Mouse (Mus musculus): Measurements from ENCODE around the gene Cyp2a22. TPM values are rescaled to one million over a fixed set of nuclear protein-coding genes. Genes with fewer than 3 reads are reported as not detected.
"Not testable (repeated sequence)": the region's sequence is repeated elsewhere in the genome, so short reads cannot be mapped to it uniquely, and the experiment has no call there.

Gene Cyp2a22
- polyA plus RNA-seq (2014; fragmentation: Nextera tagmentation; extraction: Ambion mirVana) = not detected in 2 replicates

DNA sequence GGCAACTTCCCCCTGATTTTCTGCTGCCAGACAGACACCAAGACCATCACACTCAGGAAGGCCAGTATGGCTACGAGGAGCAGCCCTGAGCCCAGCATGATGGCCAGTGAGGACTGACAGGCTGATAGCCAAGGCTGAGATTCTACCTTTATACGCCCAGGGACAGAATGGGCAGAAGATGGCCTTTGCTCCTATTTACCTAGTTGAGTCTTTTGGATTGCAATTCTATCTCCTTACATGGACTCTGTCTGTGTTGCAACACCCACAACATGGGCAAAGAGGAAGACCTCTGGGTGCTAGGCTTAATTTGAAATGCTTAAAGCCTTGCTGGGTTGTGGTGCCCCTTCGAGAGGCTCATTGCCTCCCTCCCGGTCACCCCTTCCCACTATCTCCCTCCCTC is at the start of gene Cyp2a22:
TSS of gene Cyp2a22 (minus strand) at position 123 of the 400 bp plus-strand sequence.
- ATAC-seq (ENCODE audit: insufficient read depth, low FRiP score, low TSS enrichment) = no peak
- no peaks in the 10 kb centered on the region for H3K27me3 ChIP-seq (ENCODE audit: control insufficient read depth, insufficient read depth, low read length)
- no peak within 1 kb of the TSS for H3K27ac ChIP-seq (ENCODE audit: low read depth, low read length)
- no peak within 1 kb of the TSS for H3K9ac ChIP-seq (ENCODE audit: low read length)
- H3K9me3 ChIP-seq (ENCODE audit: control insufficient read depth, low read length) = no peaks in the 10 kb centered on the region
- no peaks in the 10 kb centered on the region for H3K4me1 ChIP-seq (ENCODE audit: control insufficient read depth, insufficient read depth, low read length)
- H3K36me3 ChIP-seq (ENCODE audit: control insufficient read depth, insufficient read depth, low read length) = no peaks in the 10 kb centered on the region
- H3K4me3 ChIP-seq (ENCODE audit: low read depth, low read length) = no peak within 1 kb of the TSS
- WGBS = 87% methylated on average over 4 of the region's 4 CpGs
- DNase-seq (ENCODE audit: low spot score) = no peak
- no peak within 1 kb of the TSS for H3K4me2 ChIP-seq (ENCODE audit: low read depth)

DNA sequence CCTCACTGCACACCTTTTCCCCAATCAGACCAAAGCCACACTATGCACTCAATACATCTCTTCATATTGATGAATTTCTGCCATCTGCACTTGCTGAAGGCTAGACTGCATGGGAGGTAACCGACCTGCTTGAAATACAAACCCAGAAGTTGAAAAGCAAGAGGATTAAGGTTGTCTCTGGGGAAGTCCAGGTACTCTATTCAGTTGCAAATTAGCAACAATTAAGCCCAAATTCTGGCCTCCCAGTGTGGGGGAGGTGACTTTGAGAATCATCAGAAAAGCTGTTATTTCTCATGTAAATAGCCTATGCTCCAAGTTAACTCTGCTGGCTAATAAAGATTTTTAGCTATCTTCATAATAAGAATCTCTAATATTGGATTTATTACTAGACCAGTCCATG is 44.0 kb upstream of the Cyp2a22 start:
- not testable (repeated sequence) for H3K4me3 ChIP-seq (ENCODE audit: low read depth, low read length); H3K4me2 ChIP-seq (ENCODE audit: low read depth); DNase-seq (ENCODE audit: low spot score); H3K36me3 ChIP-seq (ENCODE audit: control insufficient read depth, insufficient read depth, low read length); H3K4me1 ChIP-seq (ENCODE audit: control insufficient read depth, insufficient read depth, low read length); H3K9ac ChIP-seq (ENCODE audit: low read length); ATAC-seq (ENCODE audit: insufficient read depth, low FRiP score, low TSS enrichment); H3K27ac ChIP-seq (ENCODE audit: low read depth, low read length); H3K27me3 ChIP-seq (ENCODE audit: control insufficient read depth, insufficient read depth, low read length); H3K9me3 ChIP-seq (ENCODE audit: control insufficient read depth, low read length)
- 37% methylated on average over 1 of the region's 1 CpGs for WGBS

DNA sequence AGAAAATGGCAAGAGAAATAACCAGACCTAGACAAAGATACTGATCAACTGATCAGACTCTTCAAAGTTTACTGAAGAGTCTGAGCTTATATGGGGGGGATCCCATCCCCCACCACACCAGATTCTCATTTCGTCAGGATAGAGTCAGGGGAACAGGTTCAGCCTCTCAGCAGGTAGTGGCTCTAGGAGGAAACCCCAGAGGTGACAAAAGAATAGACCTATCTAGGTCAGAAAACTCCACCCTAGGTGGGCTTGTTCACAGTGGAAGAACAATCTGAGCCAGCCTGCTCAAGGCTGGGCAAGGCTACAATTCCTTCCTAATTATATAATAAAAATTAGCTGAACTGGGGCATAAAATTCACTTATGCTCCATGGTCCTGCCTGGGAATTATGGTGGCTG is 43.4 kb upstream of the Cyp2a22 start:
- DNase-seq (ENCODE audit: low spot score) = no peak
- Histone ChIP-seq H3K4me3 (ENCODE audit: low read depth, low read length) (no peak overlapping the region), H3K9me3 (ENCODE audit: control insufficient read depth, low read length) (no peaks in the 10 kb centered on the region), H3K27me3 (ENCODE audit: control insufficient read depth, insufficient read depth, low read length) (no peaks in the 10 kb centered on the region), H3K9ac (ENCODE audit: low read length) (no peak overlapping the region), H3K36me3 (ENCODE audit: control insufficient read depth, insufficient read depth, low read length) (no peaks in the 10 kb centered on the region), H3K27ac (ENCODE audit: low read depth, low read length) (no peak overlapping the region), H3K4me2 (ENCODE audit: low read depth) (no peak overlapping the region), H3K4me1 (ENCODE audit: control insufficient read depth, insufficient read depth, low read length) (no peaks in the 10 kb centered on the region)
- 28% methylated on average over 1 of the region's 1 CpGs for whole genome bisulfite sequencing
- ATAC-seq (ENCODE audit: insufficient read depth, low FRiP score, low TSS enrichment) = no peak

- H3K36me3 ChIP-seq (ENCODE audit: control insufficient read depth, insufficient read depth, low read length); H3K4me3 ChIP-seq (ENCODE audit: low read depth, low read length); H3K4me1 ChIP-seq (ENCODE audit: control insufficient read depth, insufficient read depth, low read length); DNase-seq (ENCODE audit: low spot score); H3K27me3 ChIP-seq (ENCODE audit: control insufficient read depth, insufficient read depth, low read length); H3K9me3 ChIP-seq (ENCODE audit: control insufficient read depth, low read length); H3K27ac ChIP-seq (ENCODE audit: low read depth, low read length); H3K9ac ChIP-seq (ENCODE audit: low read length); ATAC-seq (ENCODE audit: insufficient read depth, low FRiP score, low TSS enrichment); H3K4me2 ChIP-seq (ENCODE audit: low read depth): not testable (repeated sequence)
- 80% methylated on average over 1 of the region's 1 CpGs for WGBS
These were observed 42.8 kb upstream of the Cyp2a22 start for GRCm38 (mm10) chr7:26981937-26982336.

DNA sequence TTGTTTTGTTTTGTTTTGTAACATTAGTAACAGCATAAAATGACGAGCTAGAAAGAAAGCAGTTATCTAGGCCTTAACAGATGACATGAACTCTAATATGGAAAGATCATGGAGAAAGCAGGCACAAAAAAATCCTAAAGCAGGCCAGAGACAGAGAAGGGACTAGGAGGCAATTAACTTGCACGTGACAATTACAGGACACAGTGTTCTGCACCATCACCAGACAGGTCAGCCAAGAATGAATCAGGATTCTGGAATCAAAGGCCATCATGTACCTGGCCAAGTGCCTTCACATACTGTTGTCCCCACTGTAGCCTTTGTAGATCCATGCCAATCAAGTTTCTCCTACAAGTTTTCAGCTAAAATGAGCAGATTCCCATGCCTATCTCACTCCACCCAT is 42.3 kb upstream of the Cyp2a22 start:
- 81% methylated on average over 2 of the region's 2 CpGs for WGBS
- not testable (repeated sequence) for ATAC-seq (ENCODE audit: insufficient read depth, low FRiP score, low TSS enrichment); H3K27ac ChIP-seq (ENCODE audit: low read depth, low read length); H3K4me2 ChIP-seq (ENCODE audit: low read depth); H3K4me3 ChIP-seq (ENCODE audit: low read depth, low read length); H3K36me3 ChIP-seq (ENCODE audit: control insufficient read depth, insufficient read depth, low read length); H3K9me3 ChIP-seq (ENCODE audit: control insufficient read depth, low read length); H3K4me1 ChIP-seq (ENCODE audit: control insufficient read depth, insufficient read depth, low read length); DNase-seq (ENCODE audit: low spot score); H3K27me3 ChIP-seq (ENCODE audit: control insufficient read depth, insufficient read depth, low read length); H3K9ac ChIP-seq (ENCODE audit: low read length)

DNA sequence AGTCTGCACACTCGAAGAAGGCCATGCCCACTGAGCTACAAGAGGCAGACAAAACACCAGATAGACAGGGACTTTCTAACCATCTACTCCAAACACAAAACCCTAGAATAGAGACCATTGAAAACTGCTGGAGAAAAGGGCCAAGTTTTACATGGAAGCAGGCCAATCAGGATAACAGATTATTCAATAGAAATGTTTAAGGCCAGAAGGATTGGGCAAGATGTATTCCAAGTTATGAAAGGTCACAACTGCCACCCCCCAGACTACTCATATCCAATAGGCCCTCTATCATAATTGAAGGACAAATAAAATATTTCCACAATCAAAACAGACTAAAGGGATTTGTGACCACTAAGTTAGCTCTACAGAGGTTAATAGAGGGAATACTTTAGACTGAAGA is 23.2 kb upstream of the Cyp2a22 start:
- ATAC-seq (ENCODE audit: insufficient read depth, low FRiP score, low TSS enrichment); H3K36me3 ChIP-seq (ENCODE audit: control insufficient read depth, insufficient read depth, low read length); H3K4me3 ChIP-seq (ENCODE audit: low read depth, low read length); H3K4me1 ChIP-seq (ENCODE audit: control insufficient read depth, insufficient read depth, low read length); H3K27ac ChIP-seq (ENCODE audit: low read depth, low read length); H3K4me2 ChIP-seq (ENCODE audit: low read depth); H3K27me3 ChIP-seq (ENCODE audit: control insufficient read depth, insufficient read depth, low read length); H3K9me3 ChIP-seq (ENCODE audit: control insufficient read depth, low read length); H3K9ac ChIP-seq (ENCODE audit: low read length); DNase-seq (ENCODE audit: low spot score): not testable (repeated sequence)
- WGBS = 75% methylated on average over 1 of the region's 1 CpGs

- H3K4me2 ChIP-seq (ENCODE audit: low read depth); ATAC-seq (ENCODE audit: insufficient read depth, low FRiP score, low TSS enrichment); H3K4me3 ChIP-seq (ENCODE audit: low read depth, low read length); H3K9me3 ChIP-seq (ENCODE audit: control insufficient read depth, low read length); H3K27me3 ChIP-seq (ENCODE audit: control insufficient read depth, insufficient read depth, low read length); DNase-seq (ENCODE audit: low spot score); H3K4me1 ChIP-seq (ENCODE audit: control insufficient read depth, insufficient read depth, low read length); H3K27ac ChIP-seq (ENCODE audit: low read depth, low read length); H3K9ac ChIP-seq (ENCODE audit: low read length); H3K36me3 ChIP-seq (ENCODE audit: control insufficient read depth, insufficient read depth, low read length): not testable (repeated sequence)
- WGBS = 82% methylated on average over 2 of the region's 2 CpGs
These were observed 14.1 kb upstream of the Cyp2a22 start for GRCm38 (mm10) chr7:26953306-26953705.

GRCm38 (mm10) chr7:26952671-26953070 is 13.5 kb upstream of the Cyp2a22 start:
- not testable (repeated sequence) for DNase-seq (ENCODE audit: low spot score); H3K4me1 ChIP-seq (ENCODE audit: control insufficient read depth, insufficient read depth, low read length); H3K9ac ChIP-seq (ENCODE audit: low read length); H3K4me2 ChIP-seq (ENCODE audit: low read depth); H3K27me3 ChIP-seq (ENCODE audit: control insufficient read depth, insufficient read depth, low read length); ATAC-seq (ENCODE audit: insufficient read depth, low FRiP score, low TSS enrichment); H3K9me3 ChIP-seq (ENCODE audit: control insufficient read depth, low read length); H3K27ac ChIP-seq (ENCODE audit: low read depth, low read length); H3K36me3 ChIP-seq (ENCODE audit: control insufficient read depth, insufficient read depth, low read length); H3K4me3 ChIP-seq (ENCODE audit: low read depth, low read length)
- 86% methylated on average over 3 of the region's 3 CpGs for whole genome bisulfite sequencing

DNA sequence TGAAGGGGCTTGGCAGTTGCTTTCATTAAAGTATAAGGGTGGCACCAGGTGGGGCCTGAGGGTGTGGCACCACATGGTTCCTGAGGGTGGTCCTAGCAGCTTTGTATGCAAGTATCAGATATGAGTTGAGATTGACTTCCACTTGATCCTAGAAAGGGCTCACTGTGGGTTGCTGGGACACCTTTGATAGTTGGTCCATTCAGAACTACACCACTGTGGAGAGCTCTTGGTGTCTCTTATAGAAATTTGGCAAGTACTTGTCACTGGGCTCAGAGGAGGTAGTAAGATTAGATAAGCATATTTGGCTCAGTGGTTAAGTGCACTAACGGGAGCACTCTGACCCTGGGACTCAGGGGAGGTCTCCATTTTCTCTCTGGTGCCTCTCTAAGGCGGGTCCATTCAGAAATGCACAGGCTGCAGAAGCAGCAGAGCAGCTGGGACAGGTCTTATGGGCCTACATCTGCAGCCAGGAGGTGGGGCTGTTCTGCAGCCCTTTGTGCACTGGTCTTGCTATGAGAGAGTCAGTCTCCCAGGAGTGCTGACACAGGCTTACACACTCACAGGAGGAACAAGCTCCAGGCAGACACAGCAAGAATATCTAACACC is 2.2 kb upstream of the Cyp2a22 start:
- H3K9ac ChIP-seq (ENCODE audit: low read length); H3K9me3 ChIP-seq (ENCODE audit: control insufficient read depth, low read length); H3K36me3 ChIP-seq (ENCODE audit: control insufficient read depth, insufficient read depth, low read length); DNase-seq (ENCODE audit: low spot score); H3K27ac ChIP-seq (ENCODE audit: low read depth, low read length); ATAC-seq (ENCODE audit: insufficient read depth, low FRiP score, low TSS enrichment); H3K4me2 ChIP-seq (ENCODE audit: low read depth); H3K4me1 ChIP-seq (ENCODE audit: control insufficient read depth, insufficient read depth, low read length); H3K27me3 ChIP-seq (ENCODE audit: control insufficient read depth, insufficient read depth, low read length); H3K4me3 ChIP-seq (ENCODE audit: low read depth, low read length): not testable (repeated sequence)
- WGBS = 66% methylated on average over 2 of the region's 2 CpGs
